Mouse (Mus musculus) hindbrain, embryonic 11.5 days (tissue): Measurements from ENCODE around the gene Dnase2a. TPM values are rescaled to one million over a fixed set of nuclear protein-coding genes. Genes with fewer than 3 reads are reported as not detected.
A peak's percentile ranks its signal among the peaks of the same experiment; 100 is the strongest.
"Not testable (repeated sequence)": the region's sequence is repeated elsewhere in the genome, so short reads cannot be mapped to it uniquely, and the experiment has no call there.

Experiments used
- ATAC-seq: fragments of 200-750 bp; cut with Nextera tagmentation; 2 replicates; pipeline ENCODE4 v1.8.0; 2017; ENCODE audit warnings: mild to moderate bottlenecking, moderate TSS enrichment, moderate library complexity; ENCODE audit not compliant: low FRiP score
- DNase-seq: peaks from one replicate; pipeline ENCODE4 v3.0.0-alpha.2; 2015; ENCODE audit warnings: low spot score
- H3K27ac ChIP-seq: fragments of 300-500 bp; sonication (generic); 2 replicates; pipeline ENCODE4 v1.5.1; 2014; ENCODE audit warnings: mild to moderate bottlenecking, low read depth, low read length
- H3K27me3 ChIP-seq: fragments of 300-500 bp; sonication (generic); 2 replicates; pipeline ENCODE4 v1.6.1; 2014; ENCODE audit warnings: mild to moderate bottlenecking, low read length, moderate library complexity, mixed read lengths; ENCODE audit not compliant: control insufficient read depth, insufficient read depth
- H3K36me3 ChIP-seq: fragments of 300-500 bp; sonication (generic); 2 replicates; pipeline ENCODE4 v1.6.1; 2014; ENCODE audit warnings: mild to moderate bottlenecking, low read length, moderate library complexity, mixed read lengths; ENCODE audit not compliant: control insufficient read depth, insufficient read depth
- H3K4me1 ChIP-seq: fragments of 300-500 bp; sonication (generic); replicated peaks from 2 replicates; pipeline ENCODE4 v1.6.1; 2014; ENCODE audit warnings: low read length, mixed read lengths; ENCODE audit not compliant: control insufficient read depth, insufficient read depth
- H3K4me2 ChIP-seq: fragments of 300-500 bp; sonication (generic); replicated peaks from 2 replicates; pipeline ENCODE4 v1.6.1; 2014; ENCODE audit warnings: mild to moderate bottlenecking, low read depth, low read length
- H3K4me3 ChIP-seq: fragments of 300-500 bp; sonication (generic); 2 replicates; pipeline ENCODE4 v1.5.1; 2014; ENCODE audit warnings: low read depth, low read length
- H3K9ac ChIP-seq: fragments of 300-500 bp; sonication (generic); 2 replicates; pipeline ENCODE4 v1.6.1; 2014; ENCODE audit warnings: low read depth, low read length
- H3K9me3 ChIP-seq: fragments of 300-500 bp; sonication (generic); 2 replicates; pipeline ENCODE4 v1.6.1; 2016; ENCODE audit warnings: low read length; ENCODE audit not compliant: control insufficient read depth
- WGBS: fragments of 180-500 bp; shearing (Covaris S2); extraction: QIAGEN DNeasy Blood & Tissue Kit; methylation state at CpG from one replicate; pipeline ENCODE4 v1.1.7; 2014; 5-methylcytosine and 5-hydroxymethylcytosine counted together
- polyA plus RNA-seq: library from polyadenylated mRNA; unstranded; fragments of >200 nt; fragmentation: Nextera tagmentation; extraction: Ambion mirVana; gene quantifications from 2 replicates; pipeline ENCODE4 v1.2.1, GENCODE M21; 2014

Gene Dnase2a
- polyA plus RNA-seq, 1 experiment from 2014 or later: 6.4 TPM

DNA sequence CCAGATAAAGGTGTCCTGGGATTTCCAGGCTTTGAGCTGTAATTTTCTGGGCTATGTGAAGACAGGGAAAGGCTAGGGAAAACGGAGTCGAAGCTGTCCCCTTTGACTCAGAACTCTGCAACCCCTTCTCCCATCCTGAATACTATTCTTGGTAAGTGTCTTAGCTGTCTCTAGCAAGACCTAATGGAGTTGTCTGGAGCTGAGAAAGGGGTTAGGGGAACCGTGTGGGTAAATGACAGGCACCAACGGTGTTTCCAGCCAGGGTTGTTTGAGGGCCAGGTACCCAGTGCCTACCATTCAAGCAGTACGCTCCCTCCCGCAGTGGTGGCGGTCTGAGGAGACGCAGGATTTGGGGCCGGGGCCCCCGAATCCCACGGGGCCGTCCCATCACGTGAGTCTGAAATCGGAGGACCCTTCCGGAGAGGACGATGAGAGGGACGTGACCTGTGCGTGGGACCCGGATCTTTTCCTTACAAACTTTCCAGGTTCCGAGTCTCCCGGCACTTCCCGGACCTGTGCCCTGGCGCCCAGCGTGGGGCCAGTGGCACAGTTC lies 5.9 kb upstream of the Dnase2a start:
- Histone ChIP-seq H3K4me1 (0 out of 2 replicates have a peak, but pooled peaks cover 2% of the 10 kb centered on the region), H3K27ac (0 out of 2 replicates have a peak overlapping the region, but pooled peaks have one; percentile 30), H3K4me2 (peak overlapping the region; percentile 94), H3K27me3 (peaks cover 6% of the 10 kb centered on the region), H3K9me3 (no peaks in the 10 kb centered on the region), H3K9ac (peak overlapping the region; percentile 68), H3K4me3 (peak overlapping the region; percentile 52), H3K36me3 (no peaks in the 10 kb centered on the region)
- DNase-seq (no peak), ATAC-seq (peak; percentile 39; the same call in 1 of the 2 replicates)
- WGBS: 4% methylated on average over 24 of the region's 24 CpGs

DNA sequence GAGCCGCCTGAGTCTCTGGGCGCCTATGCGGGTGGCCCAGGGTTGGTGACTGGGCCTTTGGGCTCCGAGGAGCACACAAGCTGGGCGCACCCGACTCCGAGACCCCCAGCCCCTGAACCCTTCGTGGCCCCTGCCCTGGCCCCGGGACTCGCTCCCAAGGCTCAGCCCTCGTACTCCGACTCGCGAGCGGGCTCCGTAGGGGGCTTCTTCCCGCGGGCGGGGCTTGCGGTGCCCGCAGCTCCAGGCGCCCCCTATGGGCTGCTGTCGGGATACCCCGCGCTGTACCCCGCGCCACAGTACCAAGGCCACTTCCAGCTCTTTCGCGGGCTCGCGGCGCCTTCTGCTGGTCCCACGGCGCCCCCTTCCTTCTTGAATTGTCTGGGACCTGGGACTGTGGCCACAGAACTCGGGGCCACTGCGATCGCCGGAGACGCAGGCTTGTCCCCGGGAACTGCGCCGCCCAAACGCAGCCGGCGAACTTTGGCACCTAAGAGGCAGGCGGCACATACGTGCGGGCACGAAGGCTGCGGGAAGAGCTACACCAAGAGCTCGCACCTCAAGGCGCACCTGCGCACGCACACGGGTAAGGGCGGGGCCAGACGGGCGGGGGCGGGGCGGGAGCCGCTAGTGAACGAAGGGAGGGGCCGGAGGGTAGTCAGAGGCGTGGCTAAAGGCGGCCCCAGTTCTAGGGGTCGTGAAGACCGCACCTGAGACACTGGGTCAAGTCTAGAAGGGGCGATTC lies 5.3 kb upstream of the Dnase2a start:
- Histone ChIP-seq H3K27ac (0 out of 2 replicates have a peak overlapping the region, but pooled peaks have one; percentile 30), H3K4me3 (peak overlapping the region; percentile 52), H3K4me1 (0 out of 2 replicates have a peak, but pooled peaks cover 2% of the 10 kb centered on the region), H3K4me2 (peak overlapping the region; percentile 94), H3K27me3 (peaks cover 6% of the 10 kb centered on the region), H3K36me3 (no peaks in the 10 kb centered on the region), H3K9me3 (no peaks in the 10 kb centered on the region), H3K9ac (peak overlapping the region; percentile 68)
- DNase-seq: peak; percentile 93
- peak; percentile 88 for ATAC-seq
- under 1% methylated on average over 67 of the region's 68 CpGs for WGBS

DNA sequence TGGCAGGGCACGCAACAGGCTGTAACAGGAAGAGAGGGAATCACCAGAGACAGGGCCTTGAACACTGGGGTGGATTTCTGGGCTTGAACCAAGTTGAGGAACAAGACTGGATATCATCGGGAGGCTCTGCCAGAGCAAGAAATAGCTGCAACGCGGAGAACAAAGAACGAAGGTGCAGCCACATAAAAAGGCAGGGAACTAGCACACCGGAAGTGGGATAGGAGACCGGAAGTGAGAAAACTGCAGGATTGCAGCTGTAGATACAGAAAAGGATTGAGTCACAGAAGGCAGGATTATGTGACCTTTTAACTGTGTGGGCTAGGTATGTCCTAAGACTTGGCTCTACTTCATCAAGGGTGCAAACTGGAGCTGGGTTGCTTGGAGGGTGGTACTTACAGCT lies 4.0 kb upstream of the Dnase2a start:
- Histone ChIP-seq H3K4me2 (no peak overlapping the region), H3K27ac (no peak overlapping the region), H3K4me3 (no peak overlapping the region), H3K36me3 (no peaks in the 10 kb centered on the region), H3K4me1 (0 out of 2 replicates have a peak, but pooled peaks cover 5% of the 10 kb centered on the region), H3K9ac (no peak overlapping the region), H3K27me3 (peaks cover 10% of the 10 kb centered on the region), H3K9me3 (no peaks in the 10 kb centered on the region)
- 94% methylated on average over 7 of the region's 7 CpGs for WGBS
- DNase-seq (no peak), ATAC-seq (no peak)

DNA sequence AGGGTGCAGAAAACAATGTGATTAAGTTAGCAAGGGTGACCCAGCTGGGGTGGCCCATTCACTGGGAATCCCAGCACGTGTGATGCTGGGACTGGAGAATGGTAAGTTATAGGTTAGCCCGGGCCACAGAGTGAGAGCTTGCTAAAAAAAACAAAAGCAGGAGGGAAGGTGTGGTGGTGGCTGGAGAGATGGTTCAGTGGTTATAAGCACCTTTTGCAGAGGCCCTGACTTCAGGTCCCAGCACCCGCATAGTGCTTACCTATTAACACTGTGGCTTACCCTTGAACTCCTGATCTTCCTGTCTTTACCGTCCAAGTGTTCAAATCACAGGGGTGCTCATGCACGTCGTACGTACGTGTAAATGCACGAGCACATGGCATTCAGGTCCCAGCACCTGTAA lies 1.3 kb upstream of the Dnase2a start:
- no peak for DNase-seq
- H3K9me3 ChIP-seq: no peaks in the 10 kb centered on the region
- H3K4me3 ChIP-seq: no peak overlapping the region
- peaks cover 25% of the 10 kb centered on the region for H3K27me3 ChIP-seq
- no peak overlapping the region for H3K4me2 ChIP-seq
- H3K9ac ChIP-seq: no peak overlapping the region
- H3K36me3 ChIP-seq: no peaks in the 10 kb centered on the region
- no peak for ATAC-seq
- H3K27ac ChIP-seq: no peak overlapping the region
- WGBS: 93% methylated on average over 9 of the region's 9 CpGs
- H3K4me1 ChIP-seq: 0 out of 2 replicates have a peak, but pooled peaks cover 5% of the 10 kb centered on the region

DNA sequence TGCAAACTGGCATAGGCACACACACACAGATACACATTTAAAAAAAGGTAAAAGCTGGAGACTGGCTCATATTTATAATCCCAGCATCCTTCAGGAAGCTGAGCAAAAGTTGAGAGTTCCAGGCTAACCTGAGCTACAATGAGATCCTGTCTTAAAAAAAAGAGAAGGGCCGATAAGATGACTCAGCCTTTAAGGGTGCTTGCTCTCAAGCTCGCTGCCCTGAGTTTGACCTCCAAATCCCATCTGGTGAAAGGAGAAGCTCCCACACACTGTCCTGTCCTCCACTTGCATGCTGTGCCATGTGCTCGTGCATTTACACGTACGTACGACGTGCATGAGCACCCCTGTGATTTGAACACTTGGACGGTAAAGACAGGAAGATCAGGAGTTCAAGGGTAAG lies 867 bp upstream of the Dnase2a start:
- WGBS: 80% methylated on average over 8 of the region's 8 CpGs
- ATAC-seq: no peak
- Histone ChIP-seq H3K9me3 (no peaks in the 10 kb centered on the region), H3K36me3 (no peaks in the 10 kb centered on the region), H3K4me2 (no peak overlapping the region), H3K4me1 (0 out of 2 replicates have a peak, but pooled peaks cover 5% of the 10 kb centered on the region), H3K4me3 (no peak overlapping the region), H3K27me3 (peaks cover 29% of the 10 kb centered on the region), H3K9ac (no peak overlapping the region), H3K27ac (no peak overlapping the region)
- DNase-seq: no peak

DNA sequence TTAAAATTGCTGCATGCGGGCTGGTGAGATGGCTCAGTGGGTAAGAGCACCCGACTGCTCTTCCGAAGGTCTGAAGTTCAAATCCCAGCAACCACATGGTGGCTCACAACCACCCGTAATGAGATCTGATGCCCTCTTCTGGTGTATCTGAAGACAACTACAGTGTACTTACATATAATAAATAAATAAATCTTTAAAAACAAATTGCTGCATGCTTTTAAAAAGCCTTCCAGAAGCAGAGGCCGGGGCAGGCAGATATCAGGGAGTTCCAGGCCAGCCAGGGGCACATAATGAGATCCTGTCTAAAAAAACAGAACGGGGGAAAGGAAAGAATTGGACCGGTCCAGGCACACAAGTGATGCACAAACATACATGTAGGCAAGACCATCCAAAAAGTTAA lies 381 bp upstream of the Dnase2a start:
- H3K9me3 ChIP-seq, DNase-seq, H3K4me1 ChIP-seq, H3K27ac ChIP-seq, H3K36me3 ChIP-seq, H3K9ac ChIP-seq: not testable (repeated sequence)
- Histone ChIP-seq H3K4me3 (peak overlapping the region; percentile 41; the same call in 1 of the 2 replicates), H3K4me2 (peak overlapping the region; percentile 75), H3K27me3 (peaks cover 34% of the 10 kb centered on the region)
- WGBS: 29% methylated on average over 6 of the region's 7 CpGs
- peak; percentile 15; the same call in 1 of the 2 replicates for ATAC-seq

DNA sequence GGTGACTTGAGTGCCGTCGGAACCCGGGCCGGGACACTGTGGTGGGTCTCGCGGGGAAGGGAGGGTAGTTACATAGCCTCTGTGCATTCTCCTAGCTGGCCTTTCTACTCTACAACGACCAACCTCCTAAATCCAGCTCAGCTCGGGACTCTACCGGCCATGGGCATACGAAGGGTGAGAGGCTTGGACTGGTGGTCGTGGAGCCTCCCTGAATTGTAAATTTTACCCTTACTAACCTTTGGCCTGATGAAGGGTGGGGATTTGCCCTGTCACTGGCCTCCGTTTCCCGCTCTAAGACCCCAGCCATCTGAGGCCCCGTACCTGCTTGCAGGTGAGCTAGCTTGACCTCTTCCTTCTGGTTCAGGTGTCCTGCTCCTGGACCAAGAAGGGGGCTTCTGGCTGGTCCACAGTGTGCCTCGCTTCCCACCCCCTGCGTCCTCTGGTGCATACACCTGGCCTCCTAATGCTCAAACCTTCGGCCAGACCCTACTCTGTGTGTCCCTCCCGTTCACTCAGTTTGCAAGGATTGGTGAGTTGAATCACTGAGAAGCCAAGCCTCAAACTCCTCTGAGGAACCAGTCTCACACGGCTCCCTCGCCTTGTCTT lies 905 bp downstream of the Dnase2a start:
- WGBS: 51% methylated on average over 20 of the region's 20 CpGs
- Histone ChIP-seq H3K4me2 (peak overlapping the region; percentile 75), H3K9ac (0 out of 2 replicates have a peak overlapping the region, but pooled peaks have one; percentile 52), H3K27ac (no peak overlapping the region), H3K4me1 (0 out of 2 replicates have a peak, but pooled peaks cover 7% of the 10 kb centered on the region), H3K9me3 (no peaks in the 10 kb centered on the region; the same call in 1 of the 2 replicates), H3K27me3 (peaks cover 46% of the 10 kb centered on the region), H3K4me3 (peak overlapping the region; percentile 41), H3K36me3 (no peaks in the 10 kb centered on the region)
- DNase-seq (no peak), ATAC-seq (0 out of 2 replicates have a peak, but pooled peaks have one; percentile 11)

DNA sequence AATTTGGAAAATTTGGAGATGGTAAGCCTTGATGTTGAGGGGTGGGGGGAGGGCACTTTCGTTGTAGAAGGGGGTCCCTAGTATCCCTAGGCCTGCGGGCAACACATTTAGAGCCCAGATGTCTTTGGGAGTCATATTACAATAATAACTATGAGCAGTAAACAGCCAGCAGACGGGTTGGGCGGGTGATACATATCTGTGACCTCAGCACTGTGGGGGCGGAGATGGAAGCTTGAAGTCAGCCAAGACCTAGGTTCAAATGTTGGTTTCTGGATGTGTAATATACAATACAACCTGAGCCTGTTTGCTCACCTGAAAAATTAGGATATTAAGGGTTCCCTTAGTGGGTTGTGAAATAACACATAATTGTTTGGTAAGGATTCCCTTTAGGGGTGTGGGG lies 1.6 kb downstream of the Dnase2a start:
- DNase-seq: no peak
- Histone ChIP-seq H3K27me3 (peaks cover 45% of the 10 kb centered on the region), H3K4me1 (0 out of 2 replicates have a peak, but pooled peaks cover 7% of the 10 kb centered on the region), H3K4me3 (no peak overlapping the region), H3K36me3 (no peaks in the 10 kb centered on the region), H3K4me2 (no peak overlapping the region), H3K9ac (no peak overlapping the region), H3K27ac (no peak overlapping the region), H3K9me3 (no peaks in the 10 kb centered on the region; the same call in 1 of the 2 replicates)
- no peak for ATAC-seq
- 78% methylated on average over 5 of the region's 5 CpGs for WGBS
